Mouse (Mus musculus): ENCODE data around the gene Irf6.

Gene Irf6

DNA sequence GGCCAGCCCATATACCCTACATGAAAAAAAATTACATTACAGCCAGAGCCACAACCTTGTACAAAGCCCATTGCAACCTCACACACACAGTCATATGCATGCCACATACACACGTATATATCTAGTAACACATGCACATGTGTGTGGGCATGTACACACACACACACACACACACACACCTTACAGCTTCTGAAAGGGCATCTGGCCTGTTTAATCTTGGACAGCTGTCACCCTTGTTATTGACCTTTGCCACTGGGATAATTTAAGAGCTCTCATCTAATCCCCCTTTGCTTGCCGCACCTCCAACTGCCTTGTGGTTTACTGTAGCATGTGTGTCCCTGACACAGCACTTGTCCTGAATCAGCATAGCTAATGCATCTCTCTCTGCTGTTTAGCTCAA is 50.9 kb downstream of the Irf6 start:
- DNase-seq, result no peak

DNA sequence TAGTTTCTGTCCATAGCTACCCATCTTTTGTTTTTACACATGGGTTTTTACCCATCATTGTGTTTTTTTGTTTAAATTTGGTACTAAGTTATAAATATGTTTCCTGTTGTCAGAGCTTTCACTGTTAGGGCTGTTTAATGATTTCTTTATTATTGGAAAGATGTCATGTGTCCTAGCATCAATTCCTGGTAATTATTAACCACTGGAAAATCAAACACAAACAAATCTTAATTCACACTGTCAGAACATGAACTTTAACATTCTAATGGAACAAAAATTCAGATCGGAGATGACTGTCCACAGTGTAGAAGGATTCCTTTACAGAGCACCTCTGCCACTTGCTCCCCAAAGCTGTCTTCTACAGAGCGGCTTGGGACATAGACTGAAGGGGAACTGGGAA is 52.5 kb downstream of the Irf6 start:
- DNase-seq, result no peak

DNA sequence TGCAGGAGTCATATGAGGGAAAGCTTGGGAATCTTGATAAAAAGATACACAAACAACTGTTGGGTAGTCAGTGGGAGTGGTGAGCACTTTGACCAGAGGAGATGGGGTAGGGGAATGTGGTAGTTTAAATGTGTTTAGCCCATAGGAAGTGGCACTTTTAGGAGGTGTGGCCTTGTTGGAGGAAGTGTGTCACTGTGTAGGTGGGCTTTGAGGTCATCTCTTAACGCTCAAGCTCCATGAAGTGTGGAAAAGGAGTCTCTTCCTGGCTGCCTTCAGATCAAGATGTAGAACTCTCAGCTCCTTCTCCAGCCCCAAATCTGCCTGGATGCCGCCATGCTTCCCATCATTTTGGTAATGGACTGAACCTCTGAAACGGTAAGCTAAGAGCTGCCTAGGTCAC is 54.6 kb downstream of the Irf6 start, which contains the start of gene Lamb3:
TSS of gene Lamb3 (plus strand) at position 197 of the 400 bp plus-strand sequence.
- DNase-seq, result no peak

DNA sequence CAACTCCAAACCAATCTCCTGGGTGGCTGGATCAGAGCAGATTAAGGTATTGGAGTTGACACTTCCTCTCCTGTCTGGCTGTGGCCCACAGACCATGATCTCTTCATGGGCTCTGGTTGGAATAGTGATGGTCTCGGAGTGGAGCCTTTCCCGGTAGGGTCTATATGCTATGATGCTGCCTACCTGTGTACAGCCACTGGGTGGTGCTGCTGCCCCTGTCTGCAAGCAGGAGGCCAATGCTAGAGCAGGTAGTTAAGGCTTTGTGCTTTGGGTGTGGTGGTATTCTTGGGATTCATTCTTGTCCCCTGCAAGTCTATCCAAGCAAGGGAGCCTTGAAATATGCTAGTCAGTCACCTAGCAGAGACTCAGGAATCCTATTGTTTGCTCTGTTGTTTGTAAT is 55.3 kb downstream of the Irf6 start:
- DNase-seq, result peak; percentile 53

DNA sequence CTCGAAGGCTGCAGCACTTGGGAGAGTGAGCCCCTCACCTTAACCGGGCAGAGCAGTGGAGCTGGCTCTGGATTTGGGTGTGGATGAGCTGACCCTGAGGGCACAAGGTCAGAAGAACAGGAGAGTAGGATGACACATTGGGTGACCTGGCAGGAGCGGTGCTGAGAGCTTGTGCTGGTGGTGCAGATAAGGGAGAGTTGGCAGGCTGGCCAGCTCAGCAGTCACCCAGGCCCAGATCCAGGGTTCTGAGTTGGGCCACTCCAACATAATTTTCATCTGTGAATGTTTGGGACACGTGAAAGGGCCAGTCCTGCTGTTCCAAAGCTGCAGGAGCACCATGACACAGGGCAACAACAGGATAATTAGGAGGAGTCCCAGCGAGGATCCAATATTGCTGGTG is 58.5 kb downstream of the Irf6 start:
- no peak for DNase-seq

DNA sequence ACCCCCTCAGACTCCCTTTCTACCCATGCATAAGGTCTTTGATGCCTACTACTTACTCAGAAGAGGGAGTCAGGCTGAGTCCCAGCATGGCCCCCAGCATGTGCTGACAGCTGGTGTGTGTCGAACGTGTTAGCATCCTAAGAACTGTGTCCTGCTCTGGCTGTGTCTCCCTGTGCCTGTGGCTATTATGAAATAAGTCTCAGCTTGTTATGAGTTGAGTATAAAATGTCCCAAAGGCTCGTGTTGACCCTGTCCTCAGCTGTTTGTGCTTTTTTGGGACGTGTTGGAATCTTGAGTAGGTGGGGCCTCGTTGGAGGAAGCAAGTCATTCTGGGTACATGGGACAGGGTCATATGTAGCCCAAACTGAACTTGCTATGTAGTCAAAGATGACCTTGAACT is 61.1 kb downstream of the Irf6 start:
- no peak for DNase-seq

DNA sequence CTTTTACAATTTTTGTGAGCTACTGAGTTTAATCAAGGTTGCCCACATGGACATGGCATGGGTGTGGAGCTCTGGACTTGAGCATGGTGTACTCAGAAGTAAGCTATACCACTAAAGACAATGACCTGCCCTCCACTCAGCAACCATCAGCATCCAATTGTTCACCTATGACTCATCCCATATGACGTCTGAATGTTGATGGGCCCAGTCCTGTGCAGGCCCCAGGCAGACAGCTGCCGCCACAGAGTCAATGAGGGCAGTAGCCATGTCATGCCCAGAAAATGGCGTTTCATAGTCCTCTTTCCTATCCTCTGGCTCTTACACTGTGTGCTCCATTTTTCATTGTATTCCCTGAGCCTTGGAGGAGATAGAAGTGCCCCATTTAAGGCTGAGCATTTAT is 63.1 kb downstream of the Irf6 start:
- DNase-seq, result no peak

DNA sequence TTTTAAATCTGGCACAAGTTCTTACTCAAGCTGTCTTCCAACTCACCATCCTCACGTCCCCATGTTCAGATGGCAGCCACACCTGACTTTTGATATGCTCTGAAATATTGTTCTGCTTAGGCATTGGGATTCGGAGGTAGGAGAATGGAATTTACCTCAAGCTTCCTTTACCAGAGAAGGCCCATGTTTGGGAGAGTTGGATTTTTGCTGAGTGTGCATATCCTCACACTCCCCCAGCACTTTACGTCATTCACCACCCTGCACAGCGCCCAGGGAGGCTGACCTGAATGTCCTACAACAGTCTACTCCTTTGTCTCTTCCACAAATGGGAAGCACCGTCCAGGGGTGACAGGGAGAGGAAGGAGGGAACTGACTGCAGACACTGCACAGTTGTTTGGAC is 67.5 kb downstream of the Irf6 start:
- DNase-seq, result no peak
